Mouse (Mus musculus): Measurements from ENCODE around the gene Asb8. TPM values are rescaled to one million over a fixed set of nuclear protein-coding genes. Genes with fewer than 3 reads are reported as not detected.

The Asb8 gene
- polyA plus RNA-seq, 1 experiment = 50.3 TPM

DNA sequence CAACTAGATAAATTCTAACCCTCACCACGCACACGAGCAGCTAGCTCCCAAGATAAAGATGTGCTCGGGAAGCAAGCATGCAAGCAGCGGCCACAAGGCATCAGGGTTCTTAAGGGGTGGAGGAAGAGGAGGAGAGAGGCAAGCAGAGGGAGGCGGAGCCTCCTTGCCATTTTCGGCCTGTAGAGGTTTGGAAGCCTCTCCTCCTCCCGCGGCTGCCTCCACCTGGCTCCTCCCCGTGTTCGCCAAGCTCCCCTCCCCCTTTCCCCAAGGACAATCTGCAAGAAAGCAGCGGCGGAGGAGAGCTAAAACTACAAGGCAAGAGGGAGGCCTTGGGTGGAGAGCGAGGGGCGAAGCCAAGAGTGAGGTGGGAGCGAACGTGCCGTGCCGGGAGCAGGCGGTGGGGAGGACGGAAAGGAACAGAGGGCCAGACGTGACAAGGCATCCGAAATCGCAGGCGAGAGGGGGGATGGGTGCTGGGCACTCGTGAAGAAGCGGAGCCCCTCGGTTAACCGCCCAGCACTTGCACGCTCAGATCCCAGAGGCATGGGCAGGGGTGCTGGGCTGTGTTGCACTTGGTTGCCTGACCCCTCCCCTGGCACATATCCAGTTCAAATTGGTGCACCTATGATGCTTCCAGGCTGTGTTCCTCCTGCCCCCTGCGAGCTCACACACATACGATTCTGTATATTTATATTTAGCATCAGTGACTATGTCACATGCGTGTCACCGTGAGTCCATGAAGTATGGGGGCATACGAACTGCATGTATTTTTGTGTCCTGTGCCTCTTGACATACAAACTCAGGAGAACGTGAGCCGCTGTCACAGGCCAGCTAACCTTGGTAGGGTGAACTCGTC is 56.9 kb downstream of the Asb8 start:
- Histone ChIP-seq H3K79me2 (ENCODE audit: control insufficient read depth, insufficient read depth) (peaks cover 4% of the 10 kb centered on the region), H3K27me3 (ENCODE audit: control insufficient read depth, insufficient read depth, insufficient read length) (peaks cover 20% of the 10 kb centered on the region), H3ac (ENCODE audit: control insufficient read depth, insufficient read length) (peak overlapping the region; percentile 12), H3K4me2 (ENCODE audit: low read depth) (peak overlapping the region; percentile 85), H3K36me3 (ENCODE audit: control insufficient read depth, insufficient read depth) (no peaks in the 10 kb centered on the region), H3K4me3 (peak overlapping the region; percentile 40)
- TF ChIP-seq MYOD1 (IDR thresholded peaks at IDR 0.05; ENCODE audit: control insufficient read depth in 1 of 3, insufficient read length in 2 of 3, low read depth in 2 of 3) (peak in 1 of 3 experiments; percentile 60), TCF12 (IDR thresholded peaks at IDR 0.05; ENCODE audit: insufficient read depth, poor library complexity, severe bottlenecking) (no peak), MYOG (IDR thresholded peaks at IDR 0.05; ENCODE audit: control insufficient read depth in 1 of 3, insufficient read depth in 1 of 3, insufficient read length in 2 of 3, low read depth in 2 of 3) (peak in 1 of 3 experiments; percentile 16), REST (IDR thresholded peaks at IDR 0.05; ENCODE audit: insufficient read depth, insufficient read length) (no peak), USF1 (IDR thresholded peaks at IDR 0.05; ENCODE audit: low read depth) (no peak), TCF3 (IDR thresholded peaks at IDR 0.05; ENCODE audit: insufficient read length, low read depth) (no peak), SRF (IDR thresholded peaks at IDR 0.05; ENCODE audit: control insufficient read depth, insufficient read length, low read depth) (peak; percentile 90), POLR2A (IDR thresholded peaks at IDR 0.05; ENCODE audit: insufficient read length, low read depth) (peak; percentile 81), MAX (IDR thresholded peaks at IDR 0.05; ENCODE audit: low read depth) (no peak), CEBPB (IDR thresholded peaks at IDR 0.05; ENCODE audit: insufficient read depth, poor library complexity, severe bottlenecking) (no peak), POLR2AphosphoS2 (IDR thresholded peaks at IDR 0.05; ENCODE audit: insufficient read length, low read depth) (peak; percentile 59), E2F4 (IDR thresholded peaks at IDR 0.05; ENCODE audit: insufficient read depth) (no peak)

DNA sequence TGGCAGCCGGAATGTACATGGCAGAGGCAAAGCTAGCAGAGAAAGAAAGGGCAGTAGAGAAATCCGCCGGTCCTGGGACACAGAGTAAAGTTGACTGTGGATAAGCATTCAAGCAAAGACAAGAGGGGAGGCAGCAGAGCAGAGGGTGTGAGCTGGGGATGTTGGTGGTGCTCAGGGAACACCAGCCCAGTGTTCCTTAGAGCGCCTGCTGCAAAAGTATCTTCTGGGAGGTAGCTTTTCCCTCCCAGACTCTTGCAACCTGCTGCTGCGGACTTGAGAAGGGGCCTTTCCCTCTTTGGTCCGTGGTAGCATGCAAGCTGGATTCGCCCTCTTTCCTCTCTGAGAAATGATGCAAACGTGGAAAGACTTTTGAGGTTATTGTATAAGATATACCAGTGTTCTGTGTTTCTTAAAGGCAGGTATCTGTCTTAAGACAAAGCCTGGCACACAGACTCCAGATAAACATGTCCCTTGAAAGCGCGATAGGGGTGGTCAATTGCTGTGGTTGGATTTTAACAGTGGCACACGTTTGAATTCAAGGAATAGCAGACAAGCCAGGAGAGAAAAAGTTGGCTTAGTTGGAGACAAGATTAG is 57.6 kb downstream of the Asb8 start:
- Histone ChIP-seq H3ac (ENCODE audit: control insufficient read depth, insufficient read length) (peak overlapping the region; percentile 12), H3K4me2 (ENCODE audit: low read depth) (peak overlapping the region; percentile 85), H3K27me3 (ENCODE audit: control insufficient read depth, insufficient read depth, insufficient read length) (peaks cover 26% of the 10 kb centered on the region), H3K4me3 (peak overlapping the region; percentile 40), H3K79me2 (ENCODE audit: control insufficient read depth, insufficient read depth) (peaks cover 4% of the 10 kb centered on the region), H3K36me3 (ENCODE audit: control insufficient read depth, insufficient read depth) (no peaks in the 10 kb centered on the region)
- TF ChIP-seq MYOD1 (IDR thresholded peaks at IDR 0.05; ENCODE audit: control insufficient read depth in 1 of 3, insufficient read length in 2 of 3, low read depth in 2 of 3) = no peak
- TF ChIP-seq CEBPB (IDR thresholded peaks at IDR 0.05; ENCODE audit: insufficient read depth, poor library complexity, severe bottlenecking) = no peak
- TF ChIP-seq MAX (IDR thresholded peaks at IDR 0.05; ENCODE audit: low read depth) = no peak
- no peak for TF ChIP-seq REST (IDR thresholded peaks at IDR 0.05; ENCODE audit: insufficient read depth, insufficient read length)
- TF ChIP-seq SRF (IDR thresholded peaks at IDR 0.05; ENCODE audit: control insufficient read depth, insufficient read length, low read depth) = no peak
- no peak for TF ChIP-seq MYOG (IDR thresholded peaks at IDR 0.05; ENCODE audit: control insufficient read depth in 1 of 3, insufficient read depth in 1 of 3, insufficient read length in 2 of 3, low read depth in 2 of 3)
- TF ChIP-seq POLR2AphosphoS2 (IDR thresholded peaks at IDR 0.05; ENCODE audit: insufficient read length, low read depth) = no peak
- no peak for TF ChIP-seq TCF12 (IDR thresholded peaks at IDR 0.05; ENCODE audit: insufficient read depth, poor library complexity, severe bottlenecking)
- no peak for TF ChIP-seq POLR2A (IDR thresholded peaks at IDR 0.05; ENCODE audit: insufficient read length, low read depth)
- TF ChIP-seq USF1 (IDR thresholded peaks at IDR 0.05; ENCODE audit: low read depth) = no peak
- no peak for TF ChIP-seq E2F4 (IDR thresholded peaks at IDR 0.05; ENCODE audit: insufficient read depth)
- TF ChIP-seq TCF3 (IDR thresholded peaks at IDR 0.05; ENCODE audit: insufficient read length, low read depth) = no peak

DNA sequence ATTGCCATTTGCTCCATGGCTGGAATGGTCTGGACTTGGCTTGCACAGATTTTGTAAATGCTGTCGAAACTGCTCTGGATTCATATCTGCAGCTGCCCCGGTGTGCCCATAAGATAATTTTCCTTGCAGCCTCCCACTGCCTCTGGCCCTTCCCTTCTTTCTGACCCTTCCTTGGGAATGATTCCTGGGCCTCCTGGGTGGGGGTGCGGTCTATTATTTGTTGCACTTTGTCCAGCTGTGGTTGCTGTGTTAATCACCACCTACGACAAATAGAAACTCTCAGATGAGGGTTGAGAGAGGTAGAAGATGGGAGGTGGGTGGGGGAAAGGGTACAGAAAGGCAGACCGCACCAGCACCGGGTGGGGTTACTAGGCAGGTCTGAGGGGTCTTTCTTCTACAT is 58.2 kb downstream of the Asb8 start:
- no peak overlapping the region for H3ac ChIP-seq (ENCODE audit: control insufficient read depth, insufficient read length)
- H3K27me3 ChIP-seq (ENCODE audit: control insufficient read depth, insufficient read depth, insufficient read length) = peaks cover 30% of the 10 kb centered on the region
- H3K4me2 ChIP-seq (ENCODE audit: low read depth) = no peak overlapping the region
- H3K4me3 ChIP-seq = peak overlapping the region; percentile 40
- H3K36me3 ChIP-seq (ENCODE audit: control insufficient read depth, insufficient read depth) = no peaks in the 10 kb centered on the region
- H3K79me2 ChIP-seq (ENCODE audit: control insufficient read depth, insufficient read depth) = peaks cover 4% of the 10 kb centered on the region
- TF ChIP-seq REST (IDR thresholded peaks at IDR 0.05; ENCODE audit: insufficient read depth, insufficient read length) (no peak), SRF (IDR thresholded peaks at IDR 0.05; ENCODE audit: control insufficient read depth, insufficient read length, low read depth) (no peak), POLR2AphosphoS2 (IDR thresholded peaks at IDR 0.05; ENCODE audit: insufficient read length, low read depth) (no peak), USF1 (IDR thresholded peaks at IDR 0.05; ENCODE audit: low read depth) (no peak), TCF12 (IDR thresholded peaks at IDR 0.05; ENCODE audit: insufficient read depth, poor library complexity, severe bottlenecking) (no peak), CEBPB (IDR thresholded peaks at IDR 0.05; ENCODE audit: insufficient read depth, poor library complexity, severe bottlenecking) (no peak), MAX (IDR thresholded peaks at IDR 0.05; ENCODE audit: low read depth) (no peak), E2F4 (IDR thresholded peaks at IDR 0.05; ENCODE audit: insufficient read depth) (no peak), TCF3 (IDR thresholded peaks at IDR 0.05; ENCODE audit: insufficient read length, low read depth) (no peak), MYOG (IDR thresholded peaks at IDR 0.05; ENCODE audit: control insufficient read depth in 1 of 3, insufficient read depth in 1 of 3, insufficient read length in 2 of 3, low read depth in 2 of 3) (no peak), MYOD1 (IDR thresholded peaks at IDR 0.05; ENCODE audit: control insufficient read depth in 1 of 3, insufficient read length in 2 of 3, low read depth in 2 of 3) (no peak), POLR2A (IDR thresholded peaks at IDR 0.05; ENCODE audit: insufficient read length, low read depth) (no peak)

DNA sequence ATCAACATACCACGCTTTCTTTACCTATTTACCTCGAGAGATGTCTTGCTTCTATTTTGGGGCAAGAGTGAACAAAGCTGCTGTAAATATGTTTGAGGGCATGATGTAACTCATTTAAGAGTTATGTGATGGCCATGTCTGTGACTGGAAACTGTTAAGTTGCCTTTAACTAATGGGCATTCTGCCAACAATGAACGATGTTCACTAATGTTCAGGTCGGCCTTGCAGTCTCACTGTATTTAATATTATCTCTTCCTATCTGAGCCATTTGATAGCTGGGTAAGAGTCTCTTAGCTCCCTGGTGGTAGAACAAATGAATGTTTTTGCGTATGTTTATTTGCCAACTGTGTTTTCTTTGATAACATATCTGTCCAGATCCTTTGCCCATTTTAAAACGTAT is 58.9 kb downstream of the Asb8 start:
- peaks cover 4% of the 10 kb centered on the region for H3K79me2 ChIP-seq (ENCODE audit: control insufficient read depth, insufficient read depth)
- no peak overlapping the region for H3ac ChIP-seq (ENCODE audit: control insufficient read depth, insufficient read length)
- no peak overlapping the region for H3K4me3 ChIP-seq
- peaks cover 37% of the 10 kb centered on the region for H3K27me3 ChIP-seq (ENCODE audit: control insufficient read depth, insufficient read depth, insufficient read length)
- TF ChIP-seq CEBPB (IDR thresholded peaks at IDR 0.05; ENCODE audit: insufficient read depth, poor library complexity, severe bottlenecking) (no peak), TCF3 (IDR thresholded peaks at IDR 0.05; ENCODE audit: insufficient read length, low read depth) (no peak), USF1 (IDR thresholded peaks at IDR 0.05; ENCODE audit: low read depth) (no peak), E2F4 (IDR thresholded peaks at IDR 0.05; ENCODE audit: insufficient read depth) (no peak), MYOG (IDR thresholded peaks at IDR 0.05; ENCODE audit: control insufficient read depth in 1 of 3, insufficient read depth in 1 of 3, insufficient read length in 2 of 3, low read depth in 2 of 3) (no peak), POLR2AphosphoS2 (IDR thresholded peaks at IDR 0.05; ENCODE audit: insufficient read length, low read depth) (no peak), POLR2A (IDR thresholded peaks at IDR 0.05; ENCODE audit: insufficient read length, low read depth) (no peak), TCF12 (IDR thresholded peaks at IDR 0.05; ENCODE audit: insufficient read depth, poor library complexity, severe bottlenecking) (no peak), SRF (IDR thresholded peaks at IDR 0.05; ENCODE audit: control insufficient read depth, insufficient read length, low read depth) (no peak), REST (IDR thresholded peaks at IDR 0.05; ENCODE audit: insufficient read depth, insufficient read length) (no peak), MAX (IDR thresholded peaks at IDR 0.05; ENCODE audit: low read depth) (no peak), MYOD1 (IDR thresholded peaks at IDR 0.05; ENCODE audit: control insufficient read depth in 1 of 3, insufficient read length in 2 of 3, low read depth in 2 of 3) (no peak)
- no peaks in the 10 kb centered on the region for H3K36me3 ChIP-seq (ENCODE audit: control insufficient read depth, insufficient read depth)
- no peak overlapping the region for H3K4me2 ChIP-seq (ENCODE audit: low read depth)
